Mouse (Mus musculus): Measurements from ENCODE around the gene Peg3. TPM values are rescaled to one million over a fixed set of nuclear protein-coding genes. Genes with fewer than 3 reads are reported as not detected.

The Peg3 gene
- polyA plus RNA-seq, 1 experiment from 2014 or later = 36.4 TPM

GRCm38 (mm10) chr7:6729061-6729817 is 992 bp downstream of the Peg3 start:
- Histone ChIP-seq H3K4me1 (ENCODE audit: insufficient read depth) (no peaks in the 10 kb centered on the region), H3K9ac (replicated peaks) (peak overlapping the region; percentile 66), H3K4me2 (ENCODE audit: low read depth, low read length) (peak overlapping the region; percentile 59), H3K4me3 (ENCODE audit: low read depth, low read length) (peak overlapping the region; percentile 53), H3K9me3 (ENCODE audit: low read length) (peaks cover 12% of the 10 kb centered on the region; the same call in 1 of the 2 replicates), H3K36me3 (replicated peaks; ENCODE audit: insufficient read depth, low read length) (peaks cover 3% of the 10 kb centered on the region), H3K27me3 (ENCODE audit: insufficient read depth, low read length) (no peaks in the 10 kb centered on the region), H3K27ac (ENCODE audit: low read depth) (peak overlapping the region; percentile 87)
- no peak for TF ChIP-seq EP300 (IDR thresholded peaks at IDR 0.05; ENCODE audit: low read depth)
- TF ChIP-seq CTCF (IDR thresholded peaks at IDR 0.05; ENCODE audit: low read depth) = peak; percentile 31; the same call in 1 of the 2 replicates
- WGBS (ENCODE audit: insufficient replicate concordance) = 49% methylated on average over 37 of the region's 37 CpGs
- ATAC-seq = peak; percentile 45
- peak; percentile 88 for DNase-seq

- no peaks in the 10 kb centered on the region for H3K27me3 ChIP-seq (ENCODE audit: insufficient read depth, low read length)
- ATAC-seq (peak; percentile 72), DNase-seq (peak; percentile 79)
- peak overlapping the region; percentile 74; the same call in 1 of the 2 replicates for H3K27ac ChIP-seq (ENCODE audit: low read depth)
- H3K4me3 ChIP-seq (ENCODE audit: low read depth, low read length) = peak overlapping the region; percentile 53
- no peak for TF ChIP-seq CTCF (IDR thresholded peaks at IDR 0.05; ENCODE audit: low read depth)
- no peak for TF ChIP-seq EP300 (IDR thresholded peaks at IDR 0.05; ENCODE audit: low read depth)
- peaks cover 3% of the 10 kb centered on the region for H3K36me3 ChIP-seq (replicated peaks; ENCODE audit: insufficient read depth, low read length)
- H3K9me3 ChIP-seq (ENCODE audit: low read length) = peaks cover 12% of the 10 kb centered on the region; the same call in 1 of the 2 replicates
- peak overlapping the region; percentile 59 for H3K4me2 ChIP-seq (ENCODE audit: low read depth, low read length)
- no peak overlapping the region for H3K9ac ChIP-seq (replicated peaks)
- WGBS (ENCODE audit: insufficient replicate concordance) = 41% methylated on average over 19 of the region's 19 CpGs
- H3K4me1 ChIP-seq (ENCODE audit: insufficient read depth) = no peaks in the 10 kb centered on the region
These were observed 1.8 kb downstream of the Peg3 start for GRCm38 (mm10) chr7:6728263-6728931.

GRCm38 (mm10) chr7:6727351-6728121 is 2.7 kb downstream of the Peg3 start:
- Histone ChIP-seq H3K4me1 (ENCODE audit: insufficient read depth) (no peaks in the 10 kb centered on the region), H3K4me2 (ENCODE audit: low read depth, low read length) (peak overlapping the region; percentile 33), H3K36me3 (replicated peaks; ENCODE audit: insufficient read depth, low read length) (peaks cover 3% of the 10 kb centered on the region), H3K27me3 (ENCODE audit: insufficient read depth, low read length) (no peaks in the 10 kb centered on the region), H3K9me3 (ENCODE audit: low read length) (peaks cover 12% of the 10 kb centered on the region; the same call in 1 of the 2 replicates), H3K27ac (ENCODE audit: low read depth) (peak overlapping the region; percentile 74), H3K9ac (replicated peaks) (no peak overlapping the region), H3K4me3 (ENCODE audit: low read depth, low read length) (peak overlapping the region; percentile 18; the same call in 1 of the 2 replicates)
- peak; percentile 44 for ATAC-seq
- peak; percentile 60 for DNase-seq
- TF ChIP-seq EP300 (IDR thresholded peaks at IDR 0.05; ENCODE audit: low read depth) (no peak), CTCF (IDR thresholded peaks at IDR 0.05; ENCODE audit: low read depth) (peak; percentile 40)
- WGBS (ENCODE audit: insufficient replicate concordance) = 46% methylated on average over 19 of the region's 19 CpGs

GRCm38 (mm10) chr7:6709396-6709795 is 20.8 kb downstream of the Peg3 start:
- no peak overlapping the region for H3K27ac ChIP-seq (ENCODE audit: low read depth)
- no peak overlapping the region for H3K4me2 ChIP-seq (ENCODE audit: low read depth, low read length)
- peaks cover 17% of the 10 kb centered on the region for H3K36me3 ChIP-seq (replicated peaks; ENCODE audit: insufficient read depth, low read length)
- ATAC-seq = no peak
- no peak overlapping the region for H3K4me3 ChIP-seq (ENCODE audit: low read depth, low read length)
- H3K27me3 ChIP-seq (ENCODE audit: insufficient read depth, low read length) = no peaks in the 10 kb centered on the region
- TF ChIP-seq EP300 (IDR thresholded peaks at IDR 0.05; ENCODE audit: low read depth) (no peak), CTCF (IDR thresholded peaks at IDR 0.05; ENCODE audit: low read depth) (no peak)
- no peaks in the 10 kb centered on the region for H3K4me1 ChIP-seq (ENCODE audit: insufficient read depth)
- H3K9ac ChIP-seq (replicated peaks) = no peak overlapping the region
- WGBS (ENCODE audit: insufficient replicate concordance) = 80% methylated on average over 15 of the region's 15 CpGs
- H3K9me3 ChIP-seq (ENCODE audit: low read length) = no peaks in the 10 kb centered on the region
- DNase-seq = peak; percentile 10

- H3K9ac ChIP-seq (replicated peaks) = no peak overlapping the region
- ATAC-seq (no peak), DNase-seq (peak; percentile 10)
- no peak for TF ChIP-seq CTCF (IDR thresholded peaks at IDR 0.05; ENCODE audit: low read depth)
- TF ChIP-seq EP300 (IDR thresholded peaks at IDR 0.05; ENCODE audit: low read depth) = no peak
- H3K27ac ChIP-seq (ENCODE audit: low read depth) = no peak overlapping the region
- H3K4me2 ChIP-seq (ENCODE audit: low read depth, low read length) = no peak overlapping the region
- peaks cover 17% of the 10 kb centered on the region for H3K36me3 ChIP-seq (replicated peaks; ENCODE audit: insufficient read depth, low read length)
- H3K4me1 ChIP-seq (ENCODE audit: insufficient read depth) = no peaks in the 10 kb centered on the region
- H3K4me3 ChIP-seq (ENCODE audit: low read depth, low read length) = no peak overlapping the region
- no peaks in the 10 kb centered on the region for H3K9me3 ChIP-seq (ENCODE audit: low read length)
- WGBS (ENCODE audit: insufficient replicate concordance) = 84% methylated on average over 17 of the region's 17 CpGs
- H3K27me3 ChIP-seq (ENCODE audit: insufficient read depth, low read length) = no peaks in the 10 kb centered on the region
These were observed 21.6 kb downstream of the Peg3 start for GRCm38 (mm10) chr7:6708451-6709180.
